Mouse (Mus musculus): Measurements from ENCODE around the gene Cubn. TPM values are rescaled to one million over a fixed set of nuclear protein-coding genes. Genes with fewer than 3 reads are reported as not detected.

Gene Cubn
- polyA plus RNA-seq, 1 experiment from 2014 or later = 0.32 TPM

DNA sequence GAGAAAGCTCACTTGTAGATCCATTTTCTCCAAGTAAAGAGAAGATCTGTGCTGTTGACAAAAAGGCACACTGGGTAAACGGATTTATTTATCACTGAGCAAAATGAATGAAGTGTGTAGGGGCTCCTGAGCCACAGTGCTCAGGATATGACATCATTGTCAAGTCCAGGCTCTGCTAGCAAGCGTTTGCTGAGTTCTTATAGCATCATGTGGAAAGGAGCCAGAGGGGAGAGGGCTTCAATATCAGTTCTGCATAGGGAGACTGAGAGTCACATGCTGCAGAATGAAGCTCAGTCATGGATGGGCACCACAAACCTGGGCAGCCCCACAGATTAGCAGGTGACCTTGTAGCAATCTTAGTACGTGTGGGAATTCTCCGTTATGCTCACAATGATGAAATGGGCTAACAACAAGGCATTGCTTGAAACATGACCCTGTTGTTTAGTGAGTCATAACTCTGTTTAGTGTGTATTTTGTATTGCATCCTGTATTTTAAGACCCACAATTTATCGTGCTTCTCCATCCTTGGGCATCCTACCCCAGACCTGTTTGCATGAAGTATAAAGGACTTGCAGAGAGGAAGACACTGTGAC is 92.0 kb downstream of the Cubn start:
- 80% methylated on average over 5 of the region's 5 CpGs for WGBS
- DNase-seq (ENCODE audit: low spot score) (no peak), ATAC-seq (replicated peaks; ENCODE audit: insufficient number of reproducible peaks, low FRiP score, low TSS enrichment, low read depth) (peak; percentile 16; the same call in 1 of the 2 replicates)
- Histone ChIP-seq H3K27me3 (ENCODE audit: control insufficient read depth, insufficient read depth, low read length) (no peaks in the 10 kb centered on the region), H3K27ac (replicated peaks; ENCODE audit: low read depth, low read length) (no peak overlapping the region), H3K4me1 (ENCODE audit: control insufficient read depth, insufficient read depth, low read length) (no peaks in the 10 kb centered on the region), H3K4me2 (ENCODE audit: low read depth, low read length) (no peak overlapping the region), H3K4me3 (ENCODE audit: low read depth, low read length) (no peak overlapping the region), H3K9me3 (replicated peaks; ENCODE audit: control insufficient read depth, low read length) (no peaks in the 10 kb centered on the region), H3K36me3 (replicated peaks; ENCODE audit: control insufficient read depth, insufficient read depth, low read depth, low read length) (no peaks in the 10 kb centered on the region), H3K9ac (replicated peaks; ENCODE audit: low read length) (no peak overlapping the region)

DNA sequence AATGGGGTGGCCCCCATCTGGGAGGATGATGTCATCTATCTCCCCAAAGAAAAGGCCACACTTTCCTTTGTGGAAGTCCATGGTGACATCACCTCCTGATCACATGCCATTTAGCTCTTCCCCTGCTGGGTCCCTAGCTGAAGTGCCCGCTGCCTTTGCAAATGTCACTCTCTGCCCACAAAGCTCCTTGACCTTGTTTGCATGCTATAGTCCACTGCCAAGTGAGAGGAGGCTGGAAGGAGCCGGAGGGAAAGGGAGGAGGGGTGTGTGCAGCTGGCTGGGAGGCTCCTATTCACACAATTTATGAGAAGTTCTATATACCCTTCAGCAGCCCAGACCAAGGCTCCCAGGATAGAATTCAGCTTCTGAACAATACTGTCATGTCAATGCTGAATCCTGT is 92.7 kb downstream of the Cubn start:
- H3K9me3 ChIP-seq (replicated peaks; ENCODE audit: control insufficient read depth, low read length) = no peaks in the 10 kb centered on the region
- no peaks in the 10 kb centered on the region for H3K27me3 ChIP-seq (ENCODE audit: control insufficient read depth, insufficient read depth, low read length)
- no peak overlapping the region for H3K27ac ChIP-seq (replicated peaks; ENCODE audit: low read depth, low read length)
- no peak overlapping the region for H3K4me2 ChIP-seq (ENCODE audit: low read depth, low read length)
- DNase-seq (ENCODE audit: low spot score) = peak; percentile 51
- ATAC-seq (replicated peaks; ENCODE audit: insufficient number of reproducible peaks, low FRiP score, low TSS enrichment, low read depth) = peak; percentile 87
- WGBS = 12% methylated on average over 2 of the region's 2 CpGs
- no peak overlapping the region for H3K4me3 ChIP-seq (ENCODE audit: low read depth, low read length)
- H3K9ac ChIP-seq (replicated peaks; ENCODE audit: low read length) = no peak overlapping the region
- H3K4me1 ChIP-seq (ENCODE audit: control insufficient read depth, insufficient read depth, low read length) = no peaks in the 10 kb centered on the region
- no peaks in the 10 kb centered on the region for H3K36me3 ChIP-seq (replicated peaks; ENCODE audit: control insufficient read depth, insufficient read depth, low read depth, low read length)

DNA sequence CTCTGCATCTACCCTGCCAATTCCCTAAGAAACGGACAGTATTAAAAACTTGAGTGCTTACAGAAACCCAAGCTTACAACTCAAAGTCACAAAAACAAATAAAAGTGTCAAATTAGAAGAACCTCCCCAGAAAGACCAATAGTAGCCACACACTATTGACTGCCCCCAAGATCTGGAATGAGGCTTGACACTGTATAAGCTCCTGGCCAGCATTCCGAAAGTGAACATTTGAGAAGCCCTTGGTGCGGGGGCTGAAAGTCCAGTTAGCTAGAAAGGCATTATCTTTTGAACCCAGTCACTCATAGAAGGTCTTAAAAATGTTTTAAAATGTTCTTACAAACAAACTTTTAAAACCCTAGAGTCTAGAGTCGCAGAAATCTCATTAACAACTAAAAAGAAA is 93.1 kb downstream of the Cubn start:
- Histone ChIP-seq H3K27ac (replicated peaks; ENCODE audit: low read depth, low read length) (no peak overlapping the region), H3K9ac (replicated peaks; ENCODE audit: low read length) (no peak overlapping the region), H3K9me3 (replicated peaks; ENCODE audit: control insufficient read depth, low read length) (no peaks in the 10 kb centered on the region), H3K27me3 (ENCODE audit: control insufficient read depth, insufficient read depth, low read length) (no peaks in the 10 kb centered on the region), H3K4me1 (ENCODE audit: control insufficient read depth, insufficient read depth, low read length) (no peaks in the 10 kb centered on the region), H3K4me2 (ENCODE audit: low read depth, low read length) (no peak overlapping the region), H3K36me3 (replicated peaks; ENCODE audit: control insufficient read depth, insufficient read depth, low read depth, low read length) (no peaks in the 10 kb centered on the region), H3K4me3 (ENCODE audit: low read depth, low read length) (no peak overlapping the region)
- ATAC-seq (replicated peaks; ENCODE audit: insufficient number of reproducible peaks, low FRiP score, low TSS enrichment, low read depth) (peak; percentile 61; the same call in 1 of the 2 replicates), DNase-seq (ENCODE audit: low spot score) (no peak)
- WGBS = 63% methylated on average over 4 of the region's 4 CpGs

DNA sequence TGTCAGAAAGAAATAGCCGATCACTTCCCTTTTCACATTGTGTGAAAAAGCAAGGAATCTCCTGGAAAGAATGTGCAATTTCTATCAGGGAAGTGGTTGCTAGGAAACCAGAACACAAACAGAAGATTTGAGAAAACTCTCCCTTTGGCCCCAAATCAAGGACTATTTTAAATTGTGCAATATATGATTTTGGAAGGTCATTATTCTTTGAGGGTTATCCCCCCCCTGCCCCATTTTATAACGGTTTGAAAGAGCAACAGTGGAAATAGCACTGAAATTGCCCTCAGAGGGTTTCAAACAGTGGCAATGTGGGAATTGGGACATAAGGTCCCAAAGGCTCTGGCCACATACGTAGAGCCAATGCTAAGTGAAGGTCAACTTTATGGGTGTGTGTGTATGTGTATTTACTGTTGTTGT is 95.5 kb downstream of the Cubn start:
- no peak overlapping the region for H3K4me2 ChIP-seq (ENCODE audit: low read depth, low read length)
- WGBS = 62% methylated on average over 3 of the region's 3 CpGs
- no peak overlapping the region for H3K9ac ChIP-seq (replicated peaks; ENCODE audit: low read length)
- no peaks in the 10 kb centered on the region for H3K27me3 ChIP-seq (ENCODE audit: control insufficient read depth, insufficient read depth, low read length)
- H3K27ac ChIP-seq (replicated peaks; ENCODE audit: low read depth, low read length) = no peak overlapping the region
- H3K4me1 ChIP-seq (ENCODE audit: control insufficient read depth, insufficient read depth, low read length) = no peaks in the 10 kb centered on the region
- no peaks in the 10 kb centered on the region for H3K36me3 ChIP-seq (replicated peaks; ENCODE audit: control insufficient read depth, insufficient read depth, low read depth, low read length)
- no peak overlapping the region for H3K4me3 ChIP-seq (ENCODE audit: low read depth, low read length)
- DNase-seq (ENCODE audit: low spot score) (peak; percentile 49), ATAC-seq (replicated peaks; ENCODE audit: insufficient number of reproducible peaks, low FRiP score, low TSS enrichment, low read depth) (no peak)
- no peaks in the 10 kb centered on the region for H3K9me3 ChIP-seq (replicated peaks; ENCODE audit: control insufficient read depth, low read length)

DNA sequence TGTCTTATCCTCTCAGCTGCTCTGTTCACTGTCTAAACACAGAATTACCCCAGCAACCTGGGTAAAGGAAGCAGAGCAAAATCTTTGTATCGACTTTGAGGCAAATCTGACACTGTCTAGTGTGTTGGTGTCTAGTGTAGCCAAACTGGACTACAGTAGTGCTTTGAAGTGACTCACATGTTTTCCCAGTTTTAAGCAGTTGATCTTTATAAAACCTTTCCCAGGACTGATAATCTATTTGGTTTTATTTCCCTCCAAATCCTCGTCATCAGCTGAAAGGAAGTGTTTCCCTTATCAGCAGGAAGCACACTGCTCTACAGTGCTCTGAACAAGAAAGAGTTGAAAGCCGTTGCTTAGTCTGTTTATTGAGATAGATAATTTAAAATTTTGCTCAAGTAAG is 100.6 kb downstream of the Cubn start:
- ATAC-seq (replicated peaks; ENCODE audit: insufficient number of reproducible peaks, low FRiP score, low TSS enrichment, low read depth) (no peak), DNase-seq (ENCODE audit: low spot score) (no peak)
- no peaks in the 10 kb centered on the region for H3K9me3 ChIP-seq (replicated peaks; ENCODE audit: control insufficient read depth, low read length)
- H3K27ac ChIP-seq (replicated peaks; ENCODE audit: low read depth, low read length) = no peak overlapping the region
- no peak overlapping the region for H3K4me2 ChIP-seq (ENCODE audit: low read depth, low read length)
- H3K36me3 ChIP-seq (replicated peaks; ENCODE audit: control insufficient read depth, insufficient read depth, low read depth, low read length) = no peaks in the 10 kb centered on the region
- H3K9ac ChIP-seq (replicated peaks; ENCODE audit: low read length) = no peak overlapping the region
- no peak overlapping the region for H3K4me3 ChIP-seq (ENCODE audit: low read depth, low read length)
- H3K27me3 ChIP-seq (ENCODE audit: control insufficient read depth, insufficient read depth, low read length) = no peaks in the 10 kb centered on the region
- no peaks in the 10 kb centered on the region for H3K4me1 ChIP-seq (ENCODE audit: control insufficient read depth, insufficient read depth, low read length)
- WGBS = 63% methylated on average over 3 of the region's 3 CpGs

DNA sequence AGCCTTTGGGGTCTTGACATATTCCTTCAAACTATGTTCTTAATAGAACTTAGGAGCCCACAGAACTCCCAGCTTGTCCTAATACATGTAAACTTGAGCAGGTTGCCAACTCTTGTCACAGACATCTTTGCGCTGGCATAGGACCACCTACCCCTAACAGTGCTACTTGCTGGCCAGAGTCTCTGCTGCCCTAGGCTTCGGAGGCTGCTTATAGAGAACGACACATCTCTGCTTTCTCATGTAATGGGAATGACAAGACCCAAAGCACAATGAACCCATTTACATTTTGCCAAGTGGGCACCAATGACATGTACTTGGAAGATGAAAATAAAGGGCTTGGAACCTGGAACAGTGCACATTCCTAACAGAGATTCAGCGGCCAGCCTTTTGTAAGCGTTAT is 105.0 kb downstream of the Cubn start:
- no peaks in the 10 kb centered on the region for H3K36me3 ChIP-seq (replicated peaks; ENCODE audit: control insufficient read depth, insufficient read depth, low read depth, low read length)
- no peak overlapping the region for H3K9ac ChIP-seq (replicated peaks; ENCODE audit: low read length)
- DNase-seq (ENCODE audit: low spot score) = no peak
- no peak overlapping the region for H3K27ac ChIP-seq (replicated peaks; ENCODE audit: low read depth, low read length)
- no peaks in the 10 kb centered on the region for H3K9me3 ChIP-seq (replicated peaks; ENCODE audit: control insufficient read depth, low read length)
- no peak for ATAC-seq (replicated peaks; ENCODE audit: insufficient number of reproducible peaks, low FRiP score, low TSS enrichment, low read depth)
- 90% methylated on average over 5 of the region's 5 CpGs for WGBS
- H3K4me1 ChIP-seq (ENCODE audit: control insufficient read depth, insufficient read depth, low read length) = no peaks in the 10 kb centered on the region
- H3K4me2 ChIP-seq (ENCODE audit: low read depth, low read length) = no peak overlapping the region
- H3K4me3 ChIP-seq (ENCODE audit: low read depth, low read length) = no peak overlapping the region
- H3K27me3 ChIP-seq (ENCODE audit: control insufficient read depth, insufficient read depth, low read length) = no peaks in the 10 kb centered on the region

DNA sequence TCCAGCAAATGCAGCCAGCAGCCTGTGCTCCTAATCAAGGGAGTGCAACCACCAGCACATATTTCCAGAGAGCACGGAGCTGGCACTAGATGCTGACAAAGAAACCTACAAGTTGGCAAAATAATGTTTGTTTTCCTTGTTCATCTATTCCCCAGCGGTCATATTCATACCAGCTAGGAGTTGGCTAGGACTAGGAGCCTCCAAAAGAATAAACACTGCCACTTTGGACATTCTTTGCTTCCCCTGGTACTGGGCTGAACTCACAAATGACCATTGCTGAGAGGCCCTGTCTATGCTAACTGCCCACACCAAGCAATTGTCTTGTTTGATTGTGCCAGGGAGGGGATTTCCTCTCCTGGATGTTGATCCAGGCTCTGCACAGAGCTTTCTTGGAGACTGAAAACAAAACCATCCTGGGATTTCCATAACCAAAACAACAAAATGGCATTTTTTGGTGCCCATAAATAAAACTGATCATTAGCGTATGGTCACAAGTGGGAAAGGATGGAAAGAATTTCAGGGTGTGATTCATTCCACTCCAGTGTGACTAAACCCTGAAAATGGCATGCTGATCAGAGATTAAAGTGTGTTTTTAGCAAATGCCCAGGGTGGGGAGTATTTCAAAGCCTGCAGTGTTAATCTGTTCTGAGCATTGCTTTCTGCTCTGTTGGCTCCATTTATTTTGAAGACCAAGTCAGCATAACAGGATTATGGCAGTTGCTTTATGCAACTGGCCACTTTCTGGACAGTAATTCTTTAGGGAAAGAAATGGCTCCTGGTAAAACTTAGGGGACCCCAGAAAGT is 105.9 kb downstream of the Cubn start:
- no peaks in the 10 kb centered on the region for H3K4me1 ChIP-seq (ENCODE audit: control insufficient read depth, insufficient read depth, low read length)
- WGBS = 55% methylated on average over 3 of the region's 3 CpGs
- no peak overlapping the region for H3K4me2 ChIP-seq (ENCODE audit: low read depth, low read length)
- no peaks in the 10 kb centered on the region for H3K27me3 ChIP-seq (ENCODE audit: control insufficient read depth, insufficient read depth, low read length)
- no peaks in the 10 kb centered on the region for H3K36me3 ChIP-seq (replicated peaks; ENCODE audit: control insufficient read depth, insufficient read depth, low read depth, low read length)
- DNase-seq (ENCODE audit: low spot score) (no peak), ATAC-seq (replicated peaks; ENCODE audit: insufficient number of reproducible peaks, low FRiP score, low TSS enrichment, low read depth) (peak; percentile 45; the same call in 1 of the 2 replicates)
- H3K9me3 ChIP-seq (replicated peaks; ENCODE audit: control insufficient read depth, low read length) = no peaks in the 10 kb centered on the region
- H3K27ac ChIP-seq (replicated peaks; ENCODE audit: low read depth, low read length) = peak overlapping the region; percentile 39; the same call in 1 of the 2 replicates
- 0 out of 2 replicates have a peak overlapping the region, but pooled peaks have one; percentile 26 for H3K9ac ChIP-seq (replicated peaks; ENCODE audit: low read length)
- H3K4me3 ChIP-seq (ENCODE audit: low read depth, low read length) = no peak overlapping the region

Data from embryonic facial prominence, embryonic 11.5 days (tissue).